Mouse (Mus musculus): ENCODE measurements around the gene Clec2g.
"Not testable (repeated sequence)": the region's sequence is repeated elsewhere in the genome, so short reads cannot be mapped to it uniquely, and the experiment has no call there.

Clec2g gene

DNA sequence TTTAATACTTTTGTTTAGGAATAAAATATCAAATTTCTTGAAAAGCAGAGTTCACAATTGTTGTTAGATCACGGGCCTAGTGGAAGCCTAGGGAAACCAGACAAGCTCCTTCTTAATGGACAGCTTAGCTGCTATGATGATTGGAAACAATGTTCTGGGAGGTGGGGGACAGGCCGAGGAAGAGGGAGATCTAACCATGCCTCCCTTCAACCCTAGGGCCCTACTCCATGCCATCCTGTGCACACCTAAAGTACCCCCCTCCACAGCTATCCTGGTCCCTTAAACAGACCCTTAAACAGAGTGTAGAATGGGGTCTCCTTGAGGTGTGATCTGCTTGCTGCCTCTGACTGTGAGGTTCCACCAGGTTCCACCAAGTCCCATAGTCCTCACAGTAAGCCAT, 38.0 kb downstream of the Clec2g start:
- DNase-seq: no peak

DNA sequence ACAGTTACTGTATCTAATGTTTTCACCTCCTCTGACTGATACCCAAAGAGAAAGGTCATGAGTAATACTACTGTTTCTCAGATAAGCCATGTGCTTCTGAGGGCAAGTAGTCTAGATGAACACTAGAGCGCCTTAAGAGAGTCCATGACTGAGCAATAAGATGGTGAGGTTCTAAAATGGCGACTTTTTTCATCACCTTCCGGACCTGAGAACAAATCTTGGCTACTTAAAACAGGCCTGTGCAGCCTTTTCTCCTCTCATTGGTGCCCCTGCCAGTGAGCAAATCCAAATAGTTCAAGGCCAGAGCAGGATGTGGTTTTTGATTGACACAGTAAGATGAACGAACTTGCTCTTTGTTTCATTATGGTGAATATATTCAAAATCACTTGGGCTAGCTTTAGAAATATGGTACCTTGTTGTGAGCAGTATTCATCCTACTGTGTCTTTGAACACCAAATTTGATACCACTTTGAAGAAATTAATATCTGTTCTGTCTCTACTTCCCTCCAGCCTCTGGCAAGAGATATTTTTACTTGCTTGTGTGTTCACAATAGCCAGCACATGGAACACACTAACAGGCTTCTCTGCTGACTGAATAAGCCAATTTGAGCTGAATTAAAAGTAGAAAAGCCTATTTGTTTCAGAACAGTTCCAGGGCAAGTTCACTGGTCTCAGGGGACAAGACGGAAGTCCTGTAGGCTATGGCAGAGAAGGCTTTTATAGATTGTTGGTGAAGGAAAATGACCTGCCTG, 38.7 kb downstream of the Clec2g start:
- no peak for DNase-seq

- DNase-seq: no peak
These were observed 39.2 kb downstream of the Clec2g start for GRCm38 (mm10) chr6:128973439-128973697.

DNA sequence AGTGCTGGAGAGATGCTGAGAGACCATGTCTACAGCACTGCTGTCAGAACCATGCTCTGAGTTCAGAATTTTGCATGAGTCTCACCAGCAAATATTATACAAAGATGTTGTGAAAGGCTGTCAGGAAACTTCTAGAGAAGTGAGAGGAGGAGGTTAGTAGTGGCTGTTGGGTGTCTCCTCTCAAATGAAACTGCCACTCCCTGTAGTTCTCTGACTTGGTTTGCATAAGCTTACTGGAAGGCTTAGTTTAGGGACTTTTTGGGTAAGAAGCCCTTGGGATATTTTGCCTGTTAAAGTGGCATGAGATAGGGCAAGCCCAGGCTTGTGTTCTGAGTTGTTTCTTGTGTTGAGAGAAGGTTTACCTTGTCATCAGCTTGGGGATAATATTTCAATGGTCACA, 40.7 kb downstream of the Clec2g start:
- not testable (repeated sequence) for DNase-seq

DNA sequence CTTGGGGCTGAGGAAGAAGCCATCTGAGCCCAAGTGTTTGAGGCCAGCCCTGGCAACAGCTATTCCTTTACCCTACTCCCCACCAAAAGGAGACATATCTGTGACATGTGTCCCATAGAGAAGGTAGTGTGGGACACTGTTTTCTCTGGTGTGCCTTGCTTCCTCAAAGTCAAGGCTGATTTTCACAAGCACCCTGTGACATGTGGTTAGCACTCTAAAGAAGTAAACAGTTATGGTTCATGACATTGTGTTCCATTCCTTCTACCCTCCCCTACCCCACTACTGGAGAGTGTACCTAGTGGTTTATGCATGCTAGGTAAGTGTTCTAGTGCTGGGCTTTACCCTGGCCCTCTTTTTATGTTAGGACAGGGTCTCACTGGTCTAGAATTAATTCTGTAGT, 42.0 kb downstream of the Clec2g start:
- no peak for DNase-seq

- not testable (repeated sequence) for DNase-seq
These were observed 47.9 kb downstream of the Clec2g start for GRCm38 (mm10) chr6:128981951-128982541.

DNA sequence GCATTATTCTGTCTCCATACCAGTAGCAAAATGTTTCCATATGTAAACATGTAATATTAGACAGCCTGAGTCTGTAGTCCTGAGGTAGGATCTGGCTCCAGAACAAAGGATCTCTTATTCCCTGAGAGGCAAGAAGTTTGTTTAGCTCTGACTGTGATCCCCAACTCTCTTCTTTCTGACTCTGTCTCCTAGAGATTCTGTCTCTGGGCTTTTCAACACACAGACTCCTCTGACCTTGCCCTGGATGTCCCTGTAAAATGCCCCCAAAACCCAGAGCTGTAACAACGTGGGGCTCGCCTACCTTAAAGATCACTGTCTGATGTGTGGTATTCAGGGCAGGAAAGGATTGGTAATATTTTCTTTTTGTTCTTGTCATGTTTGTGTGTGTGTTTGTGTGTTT, 58.2 kb downstream of the Clec2g start:
- no peak for DNase-seq

GRCm38 (mm10) chr6:128992753-128993152, 58.6 kb downstream of the Clec2g start:
- no peak for DNase-seq

- no peak for DNase-seq
These were observed 59.0 kb downstream of the Clec2g start for GRCm38 (mm10) chr6:128993221-128993620.

DNA sequence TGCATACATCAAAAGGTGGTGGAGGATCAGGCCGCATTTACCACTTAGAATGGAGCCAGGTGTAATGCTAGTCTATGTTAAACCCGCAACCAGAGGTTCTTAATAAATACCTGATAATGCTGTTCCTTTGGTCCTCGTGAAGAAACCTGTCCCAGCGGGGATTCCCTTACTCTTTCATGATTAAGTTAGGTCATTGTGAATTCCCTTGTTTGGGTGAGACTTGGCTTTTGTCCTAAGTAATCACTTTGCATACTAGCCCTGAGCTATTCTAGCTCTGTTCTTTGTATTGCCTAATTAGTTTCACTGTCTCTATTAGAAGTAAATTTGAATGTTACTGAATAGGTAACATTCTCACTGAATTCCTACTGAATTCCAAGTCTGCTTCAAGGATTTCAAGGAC, 60.2 kb downstream of the Clec2g start:
- no peak for DNase-seq

GRCm38 (mm10) chr6:128994742-128995141, 60.6 kb downstream of the Clec2g start:
- DNase-seq: no peak

DNA sequence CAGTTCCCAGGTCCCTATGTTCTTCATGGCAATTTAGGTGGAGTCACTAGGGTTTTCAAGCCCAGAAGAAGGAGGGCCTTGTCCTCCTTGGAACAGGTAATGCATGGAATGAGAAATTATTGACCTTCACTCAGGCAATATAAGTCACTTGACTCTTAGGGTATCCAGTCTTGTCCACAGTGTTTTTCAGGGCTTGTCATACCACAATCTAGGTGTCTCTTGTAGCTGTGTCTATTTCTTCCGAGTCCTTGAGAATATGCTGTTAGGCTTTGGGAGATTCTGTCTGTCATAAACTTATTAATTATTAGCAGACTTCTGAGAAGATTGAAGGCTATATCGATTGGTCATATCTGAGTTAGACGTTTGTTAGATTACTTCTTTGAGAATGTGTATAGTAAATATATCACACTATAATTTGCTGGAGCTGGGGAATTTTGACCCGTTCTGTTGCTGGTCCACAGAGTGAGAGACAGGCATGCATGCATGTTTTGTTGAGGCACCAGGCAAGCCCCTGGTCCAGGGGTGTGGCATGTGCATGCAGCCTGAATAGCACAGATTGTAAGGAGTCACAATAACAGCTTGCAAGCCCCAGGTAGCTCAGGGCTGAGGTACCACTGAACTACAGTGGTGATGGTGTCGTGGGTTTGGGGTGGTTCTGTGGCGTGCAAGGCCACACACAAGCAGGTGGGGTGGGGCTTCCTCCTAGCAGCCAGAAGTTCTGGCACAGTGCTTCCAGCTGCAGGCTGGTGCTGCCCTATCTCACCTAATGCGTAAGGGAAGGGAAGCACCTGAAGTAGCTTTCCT, 61.3 kb downstream of the Clec2g start:
- DNase-seq: no peak

DNA sequence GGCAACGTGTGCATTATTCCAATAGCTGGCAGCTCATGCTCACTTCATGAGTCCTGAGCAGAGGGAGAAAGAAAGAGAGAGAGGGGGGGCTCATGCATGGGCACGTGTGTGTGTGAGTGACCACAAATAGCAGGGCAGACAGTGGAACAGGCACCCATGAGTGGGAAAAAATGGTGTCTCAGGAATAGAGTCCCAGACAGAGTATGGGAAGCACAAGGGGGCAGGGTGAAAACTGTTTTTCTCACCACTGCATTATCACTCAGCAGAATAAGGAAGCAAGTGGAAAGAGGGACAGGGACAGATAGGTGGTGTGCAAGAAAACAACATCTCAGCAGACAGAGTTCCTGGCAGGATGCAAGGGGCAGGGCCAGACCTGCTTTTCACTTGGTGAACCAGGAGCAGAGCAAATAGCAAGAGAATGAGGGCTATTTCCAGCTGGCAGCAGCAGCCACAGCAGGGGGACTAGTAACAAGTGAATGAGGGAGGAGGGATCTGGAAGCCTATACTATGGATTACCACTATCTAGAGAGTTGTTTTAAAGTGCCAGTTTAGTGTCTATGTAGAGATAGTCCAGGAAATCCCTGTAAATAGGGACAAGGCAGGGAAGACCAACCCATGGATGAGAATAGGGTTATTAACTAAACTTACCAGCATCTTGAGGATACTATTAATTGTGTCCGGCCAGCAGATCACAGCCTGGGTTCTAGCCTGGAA, 62.0 kb downstream of the Clec2g start:
- DNase-seq: no peak

DNA sequence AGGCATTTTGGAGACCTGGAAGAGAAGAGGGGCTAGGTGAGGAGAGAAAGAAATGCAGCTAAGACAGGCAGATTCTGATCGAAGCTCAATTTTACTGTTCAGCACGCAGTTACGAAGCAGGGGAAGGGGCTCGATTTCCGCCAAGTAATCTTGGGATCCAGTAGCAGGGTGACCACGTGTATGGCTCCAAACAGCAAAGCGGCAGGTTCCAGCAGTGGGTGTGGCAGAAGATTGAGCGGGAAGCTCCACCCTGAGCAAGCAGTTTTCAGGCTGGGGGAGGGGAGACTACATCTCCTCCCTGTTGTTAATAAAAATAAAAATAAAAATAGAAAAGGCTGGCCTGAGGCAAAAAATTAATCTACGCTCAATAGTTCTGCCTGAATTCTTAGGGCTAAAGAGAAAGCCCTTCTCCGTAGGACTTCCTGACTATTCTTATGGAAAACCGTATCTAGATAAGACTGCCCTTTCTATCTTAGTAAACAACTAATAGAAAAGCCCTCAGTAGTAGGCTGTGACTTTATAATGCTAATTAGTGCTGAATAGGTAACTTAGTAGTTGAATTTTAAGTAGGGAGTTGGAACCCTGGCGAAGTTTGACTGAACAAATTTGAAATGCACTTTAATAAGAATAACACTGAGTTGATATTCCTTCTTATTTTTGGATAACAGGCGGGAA, 62.7 kb downstream of the Clec2g start:
- no peak for DNase-seq

DNA sequence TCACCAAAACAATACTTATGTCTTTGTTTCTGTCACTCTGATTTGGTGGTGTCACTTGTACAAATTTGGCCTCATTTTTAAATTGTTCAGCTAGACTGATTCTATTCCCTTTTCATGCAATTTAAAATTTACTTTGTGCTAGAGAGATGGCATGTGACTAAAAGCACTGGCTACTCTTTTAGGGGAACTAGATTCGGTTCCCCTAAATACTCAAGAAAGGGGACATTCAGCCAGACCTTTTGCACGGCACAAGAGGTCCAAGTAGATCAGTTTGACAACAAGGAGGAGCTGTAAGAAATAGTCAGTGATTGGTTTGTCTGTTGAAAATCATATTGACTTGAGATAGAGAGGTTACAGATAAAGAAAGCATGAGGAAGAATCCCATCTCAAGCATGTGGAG, 67.2 kb downstream of the Clec2g start:
- DNase-seq: no peak

DNA sequence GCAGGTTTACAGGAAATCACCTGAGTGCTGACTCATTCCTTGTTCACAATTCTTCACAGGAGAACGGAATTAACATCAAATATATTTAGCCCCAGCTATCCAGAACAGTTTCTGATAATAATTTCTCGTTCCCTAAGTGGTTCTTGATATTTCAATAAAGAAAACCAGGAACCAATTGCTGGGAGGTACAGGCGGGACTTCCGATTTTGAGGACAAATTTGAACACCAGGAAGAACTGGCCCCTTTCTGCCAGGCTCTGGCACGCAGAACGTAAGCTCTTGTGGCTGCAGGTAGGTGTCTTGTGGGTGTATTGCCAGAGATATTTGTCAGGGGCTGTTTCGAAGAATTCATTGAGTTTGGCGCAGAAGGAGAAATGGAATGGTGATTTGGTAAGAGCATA, 74.4 kb downstream of the Clec2g start:
- DNase-seq: no peak

DNA sequence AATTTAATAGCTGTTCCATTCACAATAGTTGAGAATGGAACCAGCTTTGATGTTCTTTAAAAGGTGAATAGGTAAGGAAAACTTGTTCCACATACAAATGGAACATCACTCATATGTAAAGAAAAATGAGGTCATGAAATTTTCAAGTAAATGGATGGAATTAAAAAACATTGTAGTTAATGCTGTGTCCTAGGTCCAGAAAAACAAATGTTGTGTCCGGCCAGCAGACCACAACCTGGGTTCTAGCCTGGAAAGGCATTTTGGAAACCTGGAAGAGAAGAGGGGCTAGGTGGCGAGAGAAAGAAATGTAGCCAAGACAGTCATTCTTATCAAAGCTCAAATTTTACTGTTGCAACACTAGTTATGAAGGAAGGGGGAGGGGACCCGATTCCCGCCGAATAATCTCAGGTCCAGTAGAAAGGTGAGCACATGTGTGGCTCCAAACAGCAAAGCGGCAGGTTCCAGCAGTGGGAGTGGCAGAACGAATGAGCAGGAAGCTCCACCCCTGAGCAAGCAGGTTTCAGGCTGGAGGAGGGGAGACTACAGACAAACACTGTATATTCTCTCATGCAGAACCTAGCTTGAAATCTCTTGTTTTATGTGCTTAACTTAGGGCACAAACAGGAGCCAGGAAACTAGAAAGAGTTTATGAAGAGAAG, 75.8 kb downstream of the Clec2g start:
- DNase-seq: not testable (repeated sequence)

GRCm38 (mm10) chr6:129010505-129010873, 76.3 kb downstream of the Clec2g start:
- DNase-seq: no peak

DNA sequence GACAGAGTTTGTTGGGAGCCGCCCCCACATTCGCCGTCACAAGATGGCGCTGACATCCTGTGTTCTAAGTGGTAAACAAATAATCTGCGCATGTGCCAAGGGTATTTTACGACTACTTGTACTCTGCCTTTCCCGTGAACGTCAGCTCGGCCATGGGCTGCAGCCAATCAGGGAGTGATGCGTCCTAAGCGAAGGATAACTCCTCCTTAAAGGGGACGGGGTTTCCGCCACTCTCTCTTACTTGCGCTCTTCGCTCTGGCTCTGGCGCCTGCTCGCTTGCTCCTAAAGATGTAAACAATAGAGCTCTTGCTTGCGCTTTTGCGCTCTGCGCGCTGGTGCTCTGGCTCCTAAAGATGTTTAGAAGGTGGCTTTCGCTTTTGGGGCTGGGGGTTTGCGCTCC, 77.8 kb downstream of the Clec2g start:
- DNase-seq: not testable (repeated sequence)

DNA sequence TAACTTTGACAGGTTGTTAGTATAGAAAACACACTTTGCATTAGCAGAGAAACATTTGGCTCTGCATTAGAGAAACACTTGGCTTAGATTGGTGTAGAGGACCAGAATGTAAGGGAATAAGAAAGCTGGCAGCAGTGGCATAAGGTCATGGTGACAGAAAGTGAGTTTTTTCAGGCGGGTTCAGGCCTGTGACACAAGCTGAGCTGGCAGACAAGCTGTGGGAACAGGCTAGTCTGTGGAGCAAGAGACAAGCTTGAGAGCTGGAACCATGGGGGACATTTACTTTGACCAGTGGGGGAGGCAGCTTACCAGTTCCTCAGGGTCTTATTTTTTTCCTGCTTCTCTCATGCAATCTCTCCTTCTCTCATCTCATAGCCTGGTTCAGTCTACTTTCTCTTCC, 78.8 kb downstream of the Clec2g start:
- DNase-seq: no peak

DNA sequence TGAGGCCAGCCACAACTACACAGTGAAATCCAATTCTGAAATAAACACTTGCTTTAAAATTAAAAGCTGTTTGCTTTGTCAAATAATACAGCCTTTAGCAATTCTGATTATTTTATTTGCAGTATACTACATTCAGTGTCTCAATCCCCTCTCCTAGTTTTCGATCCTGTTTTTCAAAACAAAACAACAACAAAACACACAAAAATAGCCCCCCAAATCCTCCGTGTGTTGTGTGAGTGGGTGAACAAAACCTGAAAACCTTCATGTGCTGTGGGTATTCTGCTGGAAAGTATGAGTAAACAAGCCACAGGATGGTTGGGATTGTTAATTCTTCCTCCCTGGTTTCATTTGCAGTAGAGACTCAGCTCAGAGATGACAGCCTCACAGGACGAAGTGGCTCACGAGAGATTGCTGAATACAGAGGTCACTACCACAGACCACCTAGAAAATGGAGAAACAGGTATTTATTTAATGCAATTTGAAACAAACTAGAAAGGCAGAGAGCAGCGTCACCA, 79.6 kb downstream of the Clec2g start:
- no peak for DNase-seq

DNA sequence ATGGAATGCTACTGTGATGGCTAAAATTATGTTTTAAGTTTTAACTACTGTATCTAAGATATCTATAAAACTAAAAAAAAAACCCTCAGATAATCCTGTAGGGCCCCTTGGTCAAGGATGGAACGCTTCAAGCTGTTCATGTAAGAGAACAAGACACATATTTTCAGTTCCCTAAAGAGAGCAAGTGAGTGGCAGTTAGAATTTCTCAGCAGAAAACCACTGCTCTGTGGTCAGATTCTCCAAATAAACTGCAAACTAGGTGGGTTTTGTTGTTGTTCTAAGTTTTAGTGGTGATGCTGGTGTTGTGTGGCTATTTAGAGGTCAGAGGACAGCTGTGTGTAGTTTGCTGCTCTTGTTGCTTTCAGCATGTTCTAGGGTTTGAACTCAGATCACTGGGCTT, 80.2 kb downstream of the Clec2g start:
- DNase-seq: no peak

Measured in cerebellum, postnatal 36 days (tissue).